Mouse (Mus musculus) stomach, adult 2 months (tissue): Measurements from ENCODE around the gene Ace3. TPM values are rescaled to one million over a fixed set of nuclear protein-coding genes. Genes with fewer than 3 reads are reported as not detected.

Experiments
- polyA plus RNA-seq: library from polyadenylated mRNA; depleted of rRNA; stranded (reverse); fragments of >200 nt; gene quantifications from 2 replicates; pipeline ENCODE4 v1.2.3, GENCODE M21; 2012; rRNA removed

Ace3 gene
- polyA plus RNA-seq: not detected in 2 replicates

DNA sequence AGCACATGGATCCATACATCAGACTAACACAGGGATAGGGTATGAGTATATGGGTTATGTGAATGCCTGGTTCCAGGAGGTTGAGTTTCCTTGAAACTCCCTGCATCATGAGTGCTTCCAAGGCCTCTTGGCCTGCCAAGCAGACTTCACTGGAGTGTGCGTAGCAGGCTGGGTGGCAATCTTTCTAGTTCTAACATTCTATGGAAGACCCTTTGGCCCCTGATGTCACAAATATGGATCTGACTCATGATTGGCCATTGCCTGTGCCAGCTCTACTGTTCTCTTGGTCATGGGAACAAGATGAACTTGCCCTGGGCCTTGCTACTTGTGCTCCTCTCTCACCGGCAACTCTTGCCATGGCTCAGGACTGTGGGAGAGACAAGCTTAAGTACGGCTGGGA, at the start of gene Ace3:
Gene Ace3, plus strand, starts transcription at position 301 of the 400 bp plus-strand sequence.

GRCm38 (mm10) chr11:105952911-105953386, 41.5 kb upstream of the Ace3 start, which contains the start of gene Cyb561:
Gene Cyb561 (minus strand): TSS chr11:105953336.

DNA sequence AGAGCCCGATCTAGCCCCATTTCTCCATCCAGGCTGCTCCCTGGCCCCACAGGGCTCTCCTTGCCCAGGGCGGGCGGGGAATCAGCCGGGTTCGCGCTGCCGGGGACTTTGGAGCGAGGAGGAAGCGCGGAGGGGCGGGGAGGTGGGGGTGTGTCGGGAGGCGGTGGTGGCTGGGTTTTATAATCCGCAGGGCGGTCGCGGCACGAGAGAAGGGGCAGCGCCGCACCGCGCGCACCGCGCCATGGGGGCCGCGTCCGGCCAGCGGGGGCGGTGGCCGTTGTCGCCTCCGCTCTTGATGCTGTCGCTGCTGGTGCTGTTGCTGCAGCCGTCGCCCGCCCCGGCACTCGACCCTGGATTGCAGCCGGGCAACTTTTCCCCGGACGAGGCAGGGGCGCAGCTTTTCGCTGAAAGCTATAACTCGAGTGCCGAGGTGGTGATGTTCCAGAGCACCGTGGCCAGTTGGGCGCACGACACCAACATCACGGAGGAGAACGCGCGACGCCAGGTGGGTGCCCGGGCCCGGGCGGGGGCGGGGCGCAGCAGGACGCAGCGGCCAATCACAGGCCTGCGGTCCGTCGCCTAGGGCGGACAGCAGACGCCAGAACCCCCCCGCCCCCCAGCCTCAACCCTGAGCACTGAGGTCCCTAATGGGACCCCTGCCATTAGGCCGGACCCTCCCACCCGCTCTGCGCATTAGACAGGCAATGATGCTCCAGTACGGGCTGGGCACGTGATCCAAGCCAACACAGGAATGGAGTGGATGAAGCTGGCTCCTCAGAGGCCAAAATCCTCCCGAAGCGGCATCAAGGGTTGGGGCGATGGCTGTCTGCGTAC, 26.5 kb upstream of the Ace3 start, which contains the start of gene Ace:
Gene Ace, plus strand, starts transcription at position 205 of the 834 bp plus-strand sequence.

GRCm38 (mm10) chr11:106007821-106008220, 13.3 kb downstream of the Ace3 start, which contains the start of gene Kcnh6:
Gene Kcnh6 (plus strand): TSS chr11:106008124.

DNA sequence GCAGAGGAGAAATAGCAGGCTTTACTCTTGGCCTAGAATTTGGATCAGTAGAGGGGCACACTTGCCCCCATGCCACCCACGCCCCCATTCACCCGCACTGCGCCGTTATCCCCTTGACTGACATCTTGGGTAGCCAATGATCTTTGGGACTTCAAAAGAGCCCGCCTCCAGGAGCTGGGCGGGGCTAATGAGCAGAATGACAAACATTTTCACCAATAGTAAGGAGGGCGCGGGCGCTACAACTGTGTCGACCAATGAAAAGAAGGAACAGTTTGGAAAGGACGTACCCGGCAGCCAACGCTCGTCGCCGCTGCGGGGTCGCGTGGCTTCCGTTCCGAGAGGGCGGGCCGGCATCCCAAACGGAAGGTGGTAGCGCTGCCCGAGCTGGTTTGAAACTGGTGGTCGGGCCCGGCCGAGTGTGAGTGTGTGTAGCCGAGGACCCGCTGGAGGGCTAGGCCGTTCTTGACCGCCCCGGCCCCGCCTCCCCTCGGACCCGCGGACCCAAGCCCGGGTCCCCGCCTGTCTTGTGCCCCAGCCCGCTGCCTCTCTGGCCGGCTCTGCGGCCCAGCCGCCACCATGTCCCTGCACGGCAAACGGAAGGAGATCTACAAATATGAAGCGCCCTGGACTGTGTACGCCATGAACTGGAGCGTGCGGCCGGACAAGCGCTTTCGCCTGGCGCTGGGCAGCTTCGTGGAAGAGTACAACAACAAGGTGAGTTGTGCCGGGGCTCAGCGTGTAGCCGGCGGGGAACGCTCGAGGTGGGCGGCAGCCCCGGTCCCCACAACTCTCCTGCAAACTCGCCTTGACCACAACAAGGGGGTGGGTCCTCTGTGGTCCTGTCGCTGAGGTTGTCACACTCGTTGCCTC, 42.3 kb downstream of the Ace3 start, which contains the start of gene Dcaf7:
Gene Dcaf7, plus strand, starts transcription at position 325 of the 870 bp plus-strand sequence.

Other genes with a start within 250 kb of the Ace3 start
- 31.9 and 33.5 TPM in 2 replicates for gene Cyb561, start 41.3 kb upstream of the Ace3 start, polyA plus RNA-seq
- gene Ace, start 26.7 kb upstream of the Ace3 start, polyA plus RNA-seq: 13.9 and 18.2 TPM in 2 replicates
- 0.65 and 1.2 TPM in 2 replicates for gene Kcnh6, start 13.4 kb downstream of the Ace3 start, polyA plus RNA-seq
- 14.8 and 35.7 TPM in 2 replicates for gene Dcaf7, start 42.2 kb downstream of the Ace3 start, polyA plus RNA-seq
- 5.4 and 5.7 TPM in 2 replicates for gene Taco1, start 71.4 kb downstream of the Ace3 start, polyA plus RNA-seq
- gene Map3k3, start 89.9 kb downstream of the Ace3 start, polyA plus RNA-seq: 6.8 and 9.2 TPM in 2 replicates
- not detected in 2 replicates for gene Gm10840, start 166.2 kb downstream of the Ace3 start, polyA plus RNA-seq
- 7.9 and 9.8 TPM in 2 replicates for gene Limd2, start 166.2 kb downstream of the Ace3 start, polyA plus RNA-seq
- 7.9 and 8.4 TPM in 2 replicates for gene Strada, start 207.5 kb downstream of the Ace3 start, polyA plus RNA-seq
- 1.7 and 3.5 TPM in 2 replicates for gene Ccdc47, start 221.7 kb downstream of the Ace3 start, polyA plus RNA-seq
- 1.8 and 2.2 TPM in 2 replicates for gene Ddx42, start 222.3 kb downstream of the Ace3 start, polyA plus RNA-seq